Mouse (Mus musculus): ENCODE measurements around the gene Gal3st1.

Gal3st1 gene

GRCm38 (mm10) chr11:4031961-4032360 lies 48.5 kb downstream of the Gal3st1 start:
- no peak for DNase-seq (ENCODE audit: low spot score in 2 of 2)

GRCm38 (mm10) chr11:4033471-4033870 lies 50.0 kb downstream of the Gal3st1 start:
- no peak for DNase-seq (ENCODE audit: low spot score in 2 of 2)

- DNase-seq (ENCODE audit: low spot score in 2 of 2) = no peak
These were observed 50.7 kb downstream of the Gal3st1 start for GRCm38 (mm10) chr11:4034169-4034568.

GRCm38 (mm10) chr11:4035116-4035892 lies 51.9 kb downstream of the Gal3st1 start:
- peak in 1 of 2 experiments; percentile 5 for DNase-seq (ENCODE audit: low spot score in 2 of 2)

GRCm38 (mm10) chr11:4035916-4036315 lies 52.5 kb downstream of the Gal3st1 start:
- DNase-seq (ENCODE audit: low spot score in 2 of 2) = no peak

- DNase-seq (ENCODE audit: low spot score in 2 of 2) = no peak
These were observed 53.1 kb downstream of the Gal3st1 start for GRCm38 (mm10) chr11:4036365-4037084.

GRCm38 (mm10) chr11:4039951-4040350 lies 56.5 kb downstream of the Gal3st1 start:
- no peak for DNase-seq (ENCODE audit: low spot score in 2 of 2)

- no peak for DNase-seq (ENCODE audit: low spot score in 2 of 2)
These were observed 57.7 kb downstream of the Gal3st1 start for GRCm38 (mm10) chr11:4041123-4041625.

- DNase-seq (ENCODE audit: low spot score in 2 of 2) = no peak
These were observed 59.6 kb downstream of the Gal3st1 start for GRCm38 (mm10) chr11:4043081-4043480.

- no peak for DNase-seq (ENCODE audit: low spot score in 2 of 2)
These were observed 63.1 kb downstream of the Gal3st1 start for GRCm38 (mm10) chr11:4046526-4046925.

- DNase-seq (ENCODE audit: low spot score in 2 of 2) = no peak
These were observed 64.3 kb downstream of the Gal3st1 start for GRCm38 (mm10) chr11:4047766-4048165.

GRCm38 (mm10) chr11:4048438-4048837 lies 65.0 kb downstream of the Gal3st1 start:
- no peak for DNase-seq (ENCODE audit: low spot score in 2 of 2)
